Mouse (Mus musculus): ENCODE data around the gene Zbtb4.
"Not testable (repeated sequence)": the region's sequence is repeated elsewhere in the genome, so short reads cannot be mapped to it uniquely, and the experiment has no call there.

Zbtb4 gene

DNA sequence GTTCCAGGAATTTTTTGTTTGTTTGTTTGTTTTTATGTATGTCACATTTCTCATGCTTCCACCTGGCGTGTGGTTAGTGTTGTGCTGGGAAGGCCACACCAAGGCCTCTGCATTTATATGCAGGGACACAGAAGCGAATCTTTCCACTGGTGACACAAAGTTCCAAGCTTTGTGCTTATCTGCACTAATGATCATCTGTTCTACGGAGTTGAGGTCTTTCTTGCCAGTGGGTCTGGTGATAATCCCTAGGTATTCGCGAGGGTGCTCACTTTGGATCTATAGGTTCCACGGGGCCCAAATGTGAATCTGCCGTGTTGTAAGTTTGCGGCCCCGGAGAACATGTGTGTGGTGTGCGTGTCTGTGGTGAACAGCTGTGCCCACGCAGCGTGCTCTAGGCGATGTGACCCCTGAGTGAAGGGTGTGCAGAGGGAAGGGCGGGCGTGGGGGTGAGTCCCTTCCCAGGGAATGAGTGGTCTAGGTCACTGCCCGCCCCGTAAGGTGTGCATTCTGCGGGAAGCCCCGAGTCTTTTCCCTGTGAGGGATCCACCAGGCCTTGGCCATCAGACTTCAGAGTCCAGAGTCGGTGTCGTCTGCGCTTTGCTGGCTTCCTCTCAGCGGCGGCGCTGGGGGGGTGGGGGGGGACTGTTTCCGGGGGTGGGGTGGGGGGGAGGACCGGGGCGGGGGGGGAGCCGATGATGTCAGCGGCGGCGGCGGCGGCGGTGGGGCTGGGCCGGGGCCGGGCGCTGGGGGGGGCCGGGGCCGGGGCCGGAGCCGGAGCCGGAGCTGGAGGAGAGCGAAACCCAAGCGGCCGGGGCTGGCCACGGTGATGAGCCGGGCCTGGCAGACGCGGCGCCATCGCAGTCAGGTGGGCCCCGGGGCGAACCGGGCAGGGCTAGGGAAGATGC, at the start of gene Zbtb4:
Zbtb4 (plus strand) TSS at position 692 of the 905 bp plus-strand sequence.
- peak; percentile 34 for DNase-seq (ENCODE audit: low spot score)

- peak; percentile 37 for DNase-seq (ENCODE audit: low spot score)
These were observed 49.8 kb upstream of the Zbtb4 start for GRCm38 (mm10) chr11:69715929-69716328.

GRCm38 (mm10) chr11:69716953-69717352, 48.8 kb upstream of the Zbtb4 start:
- no peak for DNase-seq (ENCODE audit: low spot score)

DNA sequence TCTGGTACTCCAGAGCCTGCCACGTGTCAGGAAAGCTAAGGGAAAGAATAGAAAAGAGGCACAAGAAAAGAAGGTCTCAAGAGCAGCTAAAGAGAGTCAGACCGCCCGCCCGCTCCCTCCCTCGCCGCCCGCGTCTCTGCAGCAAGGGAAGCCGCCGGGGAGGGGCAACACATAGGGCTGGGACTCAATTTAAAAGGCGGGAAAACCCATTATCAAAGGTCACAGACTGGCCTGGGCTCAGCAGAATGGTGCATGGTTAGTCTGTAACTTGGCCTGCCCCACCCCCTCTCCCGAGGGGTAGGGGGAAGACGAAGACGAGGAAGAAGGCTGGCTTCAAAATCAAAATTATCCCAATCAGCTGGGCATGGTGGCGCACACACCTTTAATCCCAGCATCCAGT, 47.1 kb upstream of the Zbtb4 start:
- no peak for DNase-seq (ENCODE audit: low spot score)

- DNase-seq (ENCODE audit: low spot score): no peak
These were observed 46.3 kb upstream of the Zbtb4 start for GRCm38 (mm10) chr11:69719423-69719822.

DNA sequence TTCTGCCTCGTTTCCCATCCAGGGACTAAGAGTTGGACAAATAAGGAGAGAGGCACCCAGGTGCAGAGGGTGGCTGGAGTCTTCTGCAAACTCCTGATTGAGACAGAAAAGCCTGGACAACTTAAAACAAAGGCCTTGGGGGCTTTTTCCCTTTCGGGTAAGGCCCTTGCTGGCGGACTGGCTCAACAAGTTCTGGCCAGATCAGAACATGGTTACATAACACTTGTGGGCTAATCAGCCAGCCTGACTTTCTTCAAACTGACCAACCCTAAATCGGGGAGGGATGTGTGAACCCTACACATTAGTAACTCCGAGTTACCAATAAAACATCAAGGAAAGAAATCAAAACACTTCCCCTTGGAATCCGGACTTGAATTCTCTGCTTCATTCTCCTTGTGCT, 44.9 kb upstream of the Zbtb4 start:
- no peak for DNase-seq (ENCODE audit: low spot score)

DNA sequence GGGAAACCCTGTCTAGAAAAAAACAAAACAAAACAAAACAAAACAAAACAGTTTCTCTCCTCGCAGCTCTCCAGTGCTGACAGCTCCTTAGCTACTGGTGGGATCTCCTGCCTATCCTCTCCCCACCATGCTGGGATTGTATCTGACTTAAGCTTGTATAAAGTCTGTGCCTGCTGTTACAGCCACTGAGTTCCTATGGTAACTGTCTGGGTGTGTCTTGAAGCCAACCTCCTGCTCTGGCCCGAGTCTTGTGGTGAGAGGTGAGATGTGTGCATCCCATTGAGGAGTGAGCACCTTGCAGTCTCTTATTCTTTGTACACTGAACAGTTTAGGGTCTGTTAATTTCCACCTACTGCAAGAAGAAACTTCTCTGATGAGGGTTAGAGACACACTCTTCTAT, 42.6 kb upstream of the Zbtb4 start:
- DNase-seq (ENCODE audit: low spot score): no peak

- DNase-seq (ENCODE audit: low spot score): no peak
These were observed 39.8 kb upstream of the Zbtb4 start for GRCm38 (mm10) chr11:69725951-69726350.

DNA sequence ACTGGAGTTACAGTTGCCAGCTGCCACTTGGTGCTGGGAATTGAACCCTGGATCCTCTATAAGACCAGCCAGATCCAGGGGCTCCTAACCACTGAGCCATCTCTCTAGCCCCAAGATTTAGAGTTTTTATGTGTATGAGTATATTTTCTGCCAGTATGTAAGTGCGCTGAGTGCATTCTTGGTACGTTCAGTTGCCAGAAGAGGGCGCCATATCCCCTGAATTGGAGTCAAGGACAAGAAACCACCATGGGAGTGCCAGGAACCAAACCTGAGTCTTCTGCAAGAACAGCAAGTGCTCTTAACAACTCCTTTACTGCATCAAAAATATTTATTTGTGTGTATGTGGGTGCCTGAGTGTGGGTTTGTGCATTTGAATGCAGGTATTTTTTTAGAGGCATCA, 36.6 kb upstream of the Zbtb4 start:
- DNase-seq (ENCODE audit: low spot score): peak; percentile 44

DNA sequence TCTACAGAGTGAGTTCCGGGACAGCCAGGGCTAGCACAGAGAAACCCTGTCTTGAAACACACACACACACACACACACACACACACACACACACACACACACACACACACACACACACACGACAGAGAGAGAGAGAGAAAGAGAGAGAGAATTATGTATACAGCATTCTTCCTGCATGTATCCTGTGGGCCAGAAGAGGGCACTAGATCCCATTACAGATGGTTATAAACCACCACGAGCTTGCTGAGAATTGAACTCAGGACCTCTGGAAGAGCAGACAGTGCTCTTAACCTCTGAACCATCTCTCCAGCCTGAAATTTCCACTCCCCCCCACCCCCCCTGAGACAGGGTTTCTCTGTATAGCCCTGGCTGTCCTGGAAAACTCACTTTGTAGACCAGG, 34.3 kb upstream of the Zbtb4 start:
- DNase-seq (ENCODE audit: low spot score): not testable (repeated sequence)

- no peak for DNase-seq (ENCODE audit: low spot score)
These were observed 14.1 kb upstream of the Zbtb4 start for GRCm38 (mm10) chr11:69751635-69752034.

DNA sequence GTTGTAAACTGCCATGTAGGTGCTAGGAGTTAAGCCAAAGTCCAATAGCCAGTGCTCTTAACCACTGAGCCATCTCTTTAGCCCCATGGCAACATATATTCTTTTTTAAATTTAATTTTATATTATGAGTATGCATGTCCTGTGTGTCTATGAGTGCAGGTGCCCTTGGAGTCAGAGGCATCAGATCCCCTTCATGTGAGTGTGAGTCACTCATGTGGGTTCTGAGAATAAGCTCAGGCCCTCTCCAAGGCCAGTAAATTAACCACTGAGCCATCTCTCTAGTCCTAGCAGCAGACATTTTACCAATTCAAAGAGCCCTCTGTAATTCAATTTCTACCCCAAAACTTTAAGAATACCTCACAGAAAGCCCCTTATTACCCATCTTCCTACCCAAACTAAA, 13.0 kb upstream of the Zbtb4 start:
- DNase-seq (ENCODE audit: low spot score): no peak

DNA sequence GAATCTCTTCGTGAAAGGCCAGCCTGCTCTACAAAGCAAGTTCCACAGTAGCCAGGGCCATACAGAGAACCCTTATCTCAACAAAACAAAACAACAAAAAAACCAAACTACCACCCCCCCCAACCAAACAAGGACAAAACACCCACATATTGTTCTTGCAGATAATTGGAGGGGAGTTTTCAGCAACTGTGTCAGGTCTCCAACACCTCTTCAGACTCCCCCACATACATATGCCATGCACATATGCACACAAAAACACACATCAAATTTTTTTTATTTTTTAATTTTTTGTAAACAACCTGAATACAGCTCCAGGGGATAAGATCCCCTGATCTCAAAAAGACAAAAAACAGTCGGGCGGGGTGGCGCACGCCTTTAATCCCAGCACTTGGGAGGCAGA, 11.5 kb upstream of the Zbtb4 start:
- DNase-seq (ENCODE audit: low spot score): no peak

GRCm38 (mm10) chr11:69754701-69755100, 11.0 kb upstream of the Zbtb4 start:
- peak; percentile 73 for DNase-seq (ENCODE audit: low spot score)

DNA sequence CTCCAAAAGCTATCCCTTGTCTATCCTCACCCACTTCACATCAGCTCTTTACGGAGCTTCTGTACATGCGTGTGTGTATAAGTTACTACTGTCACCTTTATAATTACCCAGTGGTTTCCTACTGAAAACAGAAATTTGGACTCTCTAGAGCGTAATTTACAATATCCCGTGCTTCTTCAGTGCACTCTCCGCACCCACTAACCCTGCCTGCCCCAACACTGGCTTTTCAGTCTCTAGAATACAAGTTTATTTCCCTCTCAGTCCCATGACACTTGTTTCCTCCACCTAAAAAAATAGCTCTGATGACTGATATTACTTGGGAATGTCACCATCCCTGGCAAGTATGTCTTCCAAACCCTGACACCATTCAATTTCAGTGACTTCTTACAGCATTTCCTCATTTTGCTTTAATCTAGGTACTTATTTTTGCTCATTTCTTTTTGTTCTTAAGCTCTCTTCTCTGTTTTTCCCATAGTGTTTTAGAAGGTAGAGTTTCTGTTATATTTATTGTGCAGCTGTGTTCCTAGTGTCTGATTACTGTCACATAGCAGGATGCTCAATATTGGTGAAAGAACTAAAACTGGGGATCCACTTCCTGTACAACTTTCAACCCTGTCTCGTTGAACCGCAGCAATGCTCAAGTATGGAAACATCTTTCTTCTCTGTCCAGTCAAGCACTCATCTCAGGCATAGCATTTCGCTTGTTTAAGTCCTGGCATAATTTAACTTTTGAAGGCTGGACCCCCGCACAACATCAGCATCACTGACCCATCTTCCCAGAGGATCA, 8.2 kb upstream of the Zbtb4 start:
- peak; percentile 30 for DNase-seq (ENCODE audit: low spot score)

DNA sequence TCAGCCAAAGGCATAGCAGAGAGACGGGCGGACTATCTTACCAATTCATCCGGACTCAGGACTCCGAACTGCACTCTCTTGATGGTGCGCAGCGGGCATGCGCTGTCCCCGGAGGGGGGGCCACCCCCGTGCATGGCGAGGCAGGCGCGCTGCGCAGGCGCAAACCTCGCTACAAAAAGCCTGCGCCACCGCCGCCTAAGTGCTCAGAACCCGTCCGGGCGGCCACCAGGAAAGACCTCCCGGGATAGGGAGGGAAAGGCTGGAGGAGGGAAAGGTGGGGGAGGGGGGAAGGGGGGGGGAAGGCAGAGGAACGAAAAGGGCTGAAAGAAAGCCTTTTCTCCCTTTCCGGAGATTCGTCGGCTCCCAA, 7.6 kb upstream of the Zbtb4 start:
- DNase-seq (ENCODE audit: low spot score): peak; percentile 93

- DNase-seq (ENCODE audit: low spot score): peak; percentile 97
These were observed 7.2 kb upstream of the Zbtb4 start, which contains the start of gene Polr2a for GRCm38 (mm10) chr11:69758478-69758970. Gene Polr2a (minus strand): TSS chr11:69758637.

- DNase-seq (ENCODE audit: low spot score): peak; percentile 89
These were observed 6.6 kb upstream of the Zbtb4 start for GRCm38 (mm10) chr11:69758971-69759721.

DNA sequence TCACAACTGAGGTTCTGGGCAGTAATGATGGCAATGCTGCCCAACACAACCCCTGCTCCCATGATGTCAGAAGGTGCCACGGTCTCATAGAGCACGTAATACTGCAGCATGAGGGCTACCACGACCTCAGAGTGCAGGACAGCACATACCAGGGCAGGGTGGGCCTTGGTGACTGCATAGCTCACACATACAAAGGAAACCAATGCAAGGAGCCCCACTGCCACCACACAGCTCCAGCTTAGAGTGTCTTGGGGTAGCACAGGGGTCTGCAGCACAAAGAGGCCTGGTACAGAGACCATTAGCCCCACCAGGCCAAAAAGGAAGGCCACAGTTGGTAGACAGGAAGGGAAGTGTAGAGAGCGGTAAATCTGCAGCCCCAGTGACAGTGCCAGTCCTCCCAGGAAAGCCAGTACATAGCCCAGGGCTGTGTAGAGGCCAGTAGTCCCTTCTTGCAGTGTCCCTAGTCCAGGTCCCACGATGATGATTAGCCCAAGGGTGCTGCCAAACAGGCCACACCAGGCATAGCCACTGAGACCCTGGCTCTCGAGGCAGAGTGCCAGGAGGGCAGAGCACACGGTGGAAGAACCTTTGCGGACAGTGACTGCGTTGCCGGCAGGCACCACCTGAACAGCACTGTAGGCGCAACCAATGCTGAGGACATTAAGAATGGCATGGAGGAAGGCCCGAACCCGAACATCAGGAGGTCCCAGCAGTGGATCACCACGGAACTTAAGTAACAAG, 5.4 kb upstream of the Zbtb4 start:
- DNase-seq (ENCODE audit: low spot score): peak; percentile 22

- no peak for DNase-seq (ENCODE audit: low spot score)
These were observed 4.9 kb upstream of the Zbtb4 start for GRCm38 (mm10) chr11:69760901-69761200.

DNA sequence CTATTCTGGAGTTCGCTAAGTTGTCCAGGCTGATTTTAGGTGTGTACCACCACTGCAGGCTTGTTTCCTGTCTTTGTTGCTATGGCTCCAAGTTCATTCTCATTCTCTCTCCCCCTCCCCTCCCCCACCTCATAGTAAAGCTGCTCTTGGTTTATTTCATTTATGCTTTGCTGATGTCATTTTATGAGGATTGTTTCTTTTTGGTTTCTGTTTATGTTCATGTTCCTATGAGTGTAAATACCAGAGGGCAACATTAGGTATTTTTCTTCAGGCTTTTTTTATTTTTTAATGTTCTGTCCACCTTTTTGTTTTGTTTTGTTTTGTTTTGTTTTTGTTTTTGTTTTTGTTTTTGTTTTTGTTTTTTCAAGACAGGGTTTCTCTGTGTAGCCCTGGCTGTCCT, 3.8 kb upstream of the Zbtb4 start, which contains the start of gene Slc35g3:
Slc35g3 (minus strand) TSS at position 101 of the 400 bp plus-strand sequence.
- DNase-seq (ENCODE audit: low spot score): no peak

GRCm38 (mm10) chr11:69763551-69763950, 2.2 kb upstream of the Zbtb4 start:
- no peak for DNase-seq (ENCODE audit: low spot score)
